Mouse (Mus musculus) liver, embryonic 12.5 days (tissue): ENCODE data around the gene Bbx. TPM values are rescaled to one million over a fixed set of nuclear protein-coding genes. Genes with fewer than 3 reads are reported as not detected.

Experiments used
- ATAC-seq: fragments of 200-750 bp; cut with Nextera tagmentation; 2 replicates; pipeline ENCODE4 v1.8.0; 2017; ENCODE audit warnings: moderate number of reproducible peaks, mild to moderate bottlenecking, moderate library complexity
- H3K27ac ChIP-seq: fragments of 300-500 bp; sonication (generic); 2 replicates; pipeline ENCODE4 v1.5.1; 2016; ENCODE audit warnings: mild to moderate bottlenecking
- H3K27me3 ChIP-seq: fragments of 300-500 bp; sonication (generic); replicated peaks from 2 replicates; pipeline ENCODE4 v1.6.1; 2016; ENCODE audit warnings: mild to moderate bottlenecking, moderate library complexity
- H3K36me3 ChIP-seq: fragments of 300-500 bp; sonication (generic); 2 replicates; pipeline ENCODE4 v1.6.1; 2016; ENCODE audit warnings: mild to moderate bottlenecking, moderate library complexity
- H3K4me1 ChIP-seq: fragments of 300-500 bp; sonication (generic); 2 replicates; pipeline ENCODE4 v1.6.1; 2016
- H3K4me2 ChIP-seq: fragments of 300-500 bp; sonication (generic); 2 replicates; pipeline ENCODE4 v1.6.1; 2016; ENCODE audit warnings: mild to moderate bottlenecking, moderate library complexity
- H3K4me3 ChIP-seq: fragments of 300-500 bp; sonication (generic); 2 replicates; pipeline ENCODE4 v1.5.1; 2016; ENCODE audit warnings: mild to moderate bottlenecking, moderate library complexity
- H3K9ac ChIP-seq: fragments of 300-500 bp; sonication (generic); 2 replicates; pipeline ENCODE4 v1.6.1; 2016; ENCODE audit warnings: mild to moderate bottlenecking, moderate library complexity
- H3K9me3 ChIP-seq: fragments of 300-500 bp; sonication (generic); replicated peaks from 2 replicates; pipeline ENCODE4 v1.6.1; 2016; ENCODE audit warnings: mild to moderate bottlenecking, moderate library complexity
- WGBS: fragments of 180-500 bp; shearing (Covaris S2); methylation state at CpG from one replicate; pipeline ENCODE4 v1.1.7; 2016; ENCODE audit not compliant: insufficient replicate concordance; 5-methylcytosine and 5-hydroxymethylcytosine counted together
- polyA plus RNA-seq: library from polyadenylated mRNA; unstranded; fragments of >200 nt; fragmentation: Nextera tagmentation; extraction: Ambion mirVana; gene quantifications from 2 replicates; pipeline ENCODE4 v1.2.1, GENCODE M21; 2016

Bbx gene
- polyA plus RNA-seq, 1 experiment from 2014 or later = 12.1 TPM

DNA sequence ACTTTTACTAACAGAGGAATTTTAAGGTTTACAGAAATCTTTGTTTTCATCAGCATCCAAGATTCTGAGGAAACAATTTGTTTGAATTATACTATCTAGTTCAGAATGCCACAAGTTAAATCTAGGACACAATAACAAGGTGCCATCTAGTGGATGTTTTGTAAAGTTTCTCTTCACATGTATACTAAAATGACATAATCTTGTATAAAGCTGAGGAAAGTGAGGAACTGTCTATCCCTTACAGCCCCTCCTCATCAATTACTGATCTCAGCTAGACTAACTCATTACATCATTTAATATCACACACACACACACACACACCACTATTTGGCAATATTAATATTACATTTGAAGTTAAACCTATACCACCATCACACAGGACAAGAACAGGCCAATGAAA, 125.5 kb downstream of the Bbx start:
- no peak for ATAC-seq
- Histone ChIP-seq H3K9ac (no peak overlapping the region), H3K36me3 (no peaks in the 10 kb centered on the region)

GRCm38 (mm10) chr16:50305156-50305555, 127.0 kb downstream of the Bbx start:
- no peak overlapping the region for H3K27ac ChIP-seq
- H3K27me3 ChIP-seq = no peaks in the 10 kb centered on the region
- 65% methylated on average over 6 of the region's 6 CpGs for WGBS
- ATAC-seq = no peak
- H3K9ac ChIP-seq = no peak overlapping the region
- no peak overlapping the region for H3K4me3 ChIP-seq
- no peaks in the 10 kb centered on the region for H3K36me3 ChIP-seq
- H3K4me2 ChIP-seq = no peak overlapping the region
- H3K9me3 ChIP-seq = no peaks in the 10 kb centered on the region
- H3K4me1 ChIP-seq = no peaks in the 10 kb centered on the region

More for the DNA sequence above, 125.5 kb downstream of the Bbx start:
- H3K9me3 ChIP-seq = no peaks in the 10 kb centered on the region
- no peak overlapping the region for H3K4me3 ChIP-seq
- no peaks in the 10 kb centered on the region for H3K4me1 ChIP-seq
- H3K27ac ChIP-seq = no peak overlapping the region
- no peak overlapping the region for H3K4me2 ChIP-seq
- H3K27me3 ChIP-seq = no peaks in the 10 kb centered on the region

- Histone ChIP-seq H3K9ac (no peak overlapping the region), H3K9me3 (no peaks in the 10 kb centered on the region), H3K27me3 (no peaks in the 10 kb centered on the region), H3K4me1 (no peaks in the 10 kb centered on the region), H3K4me3 (no peak overlapping the region), H3K27ac (no peak overlapping the region), H3K4me2 (no peak overlapping the region), H3K36me3 (no peaks in the 10 kb centered on the region)
- 91% methylated on average over 1 of the region's 1 CpGs for WGBS
- ATAC-seq = no peak
These were observed 129.6 kb downstream of the Bbx start for GRCm38 (mm10) chr16:50302566-50302965.

DNA sequence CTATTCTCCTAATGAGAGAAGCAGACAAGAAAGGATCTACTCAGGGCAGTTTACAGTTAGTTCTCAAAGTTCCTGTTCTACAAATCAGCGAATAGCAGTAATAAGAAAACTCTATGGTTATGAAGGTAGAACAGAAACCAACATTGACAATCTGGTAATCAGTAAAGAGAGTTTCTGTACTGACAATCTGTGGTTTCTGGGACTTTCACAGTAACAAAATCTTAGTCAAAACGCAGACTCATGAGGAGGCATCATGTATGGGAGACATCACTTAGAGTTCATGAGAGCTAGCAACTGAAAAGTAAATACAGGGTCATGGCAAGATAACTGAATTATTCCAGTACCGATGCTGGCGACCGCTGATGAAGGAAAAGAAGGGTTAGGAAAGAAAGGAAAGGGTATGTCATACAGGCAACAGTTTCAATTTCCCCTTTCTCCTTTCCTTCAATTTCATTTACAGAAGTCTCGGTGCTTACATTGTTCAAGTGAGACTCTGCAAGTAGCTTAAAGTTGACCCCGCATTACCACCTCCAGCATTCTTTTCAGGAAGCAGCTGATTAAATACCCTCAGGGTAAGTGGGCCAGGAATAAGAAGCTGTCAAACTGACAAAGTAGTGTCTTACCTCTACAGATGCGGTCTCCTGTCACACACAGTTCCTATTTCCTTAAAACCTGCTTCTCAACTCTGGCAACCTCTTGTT, 133.3 kb downstream of the Bbx start:
- no peak overlapping the region for H3K9ac ChIP-seq
- no peaks in the 10 kb centered on the region for H3K36me3 ChIP-seq
- no peak for ATAC-seq
- no peak overlapping the region for H3K27ac ChIP-seq
- no peak overlapping the region for H3K4me3 ChIP-seq
- H3K4me2 ChIP-seq = no peak overlapping the region
- 57% methylated on average over 8 of the region's 8 CpGs for WGBS
- H3K4me1 ChIP-seq = no peaks in the 10 kb centered on the region
- H3K27me3 ChIP-seq = no peaks in the 10 kb centered on the region
- no peaks in the 10 kb centered on the region for H3K9me3 ChIP-seq

- WGBS = 68% methylated on average over 4 of the region's 4 CpGs
These were observed 138.5 kb downstream of the Bbx start for GRCm38 (mm10) chr16:50293502-50294228.

GRCm38 (mm10) chr16:50292834-50293233, 139.4 kb downstream of the Bbx start:
- no peak overlapping the region for H3K27ac ChIP-seq
- no peaks in the 10 kb centered on the region for H3K4me1 ChIP-seq
- 40% methylated on average over 5 of the region's 5 CpGs for WGBS
- H3K27me3 ChIP-seq = no peaks in the 10 kb centered on the region
- H3K9ac ChIP-seq = no peak overlapping the region
- no peak overlapping the region for H3K4me3 ChIP-seq
- H3K36me3 ChIP-seq = no peaks in the 10 kb centered on the region
- ATAC-seq = no peak
- H3K9me3 ChIP-seq = no peaks in the 10 kb centered on the region
- H3K4me2 ChIP-seq = no peak overlapping the region

More at GRCm38 (mm10) chr16:50293502-50294228, 138.5 kb downstream of the Bbx start:
- no peak for ATAC-seq
- H3K4me1 ChIP-seq = no peaks in the 10 kb centered on the region
- no peak overlapping the region for H3K9ac ChIP-seq
- no peak overlapping the region for H3K4me3 ChIP-seq
- H3K36me3 ChIP-seq = no peaks in the 10 kb centered on the region
- no peak overlapping the region for H3K27ac ChIP-seq
- no peaks in the 10 kb centered on the region for H3K27me3 ChIP-seq
- H3K9me3 ChIP-seq = no peaks in the 10 kb centered on the region
- H3K4me2 ChIP-seq = no peak overlapping the region

GRCm38 (mm10) chr16:50289764-50290163, 142.4 kb downstream of the Bbx start:
- 31% methylated on average over 5 of the region's 5 CpGs for WGBS

DNA sequence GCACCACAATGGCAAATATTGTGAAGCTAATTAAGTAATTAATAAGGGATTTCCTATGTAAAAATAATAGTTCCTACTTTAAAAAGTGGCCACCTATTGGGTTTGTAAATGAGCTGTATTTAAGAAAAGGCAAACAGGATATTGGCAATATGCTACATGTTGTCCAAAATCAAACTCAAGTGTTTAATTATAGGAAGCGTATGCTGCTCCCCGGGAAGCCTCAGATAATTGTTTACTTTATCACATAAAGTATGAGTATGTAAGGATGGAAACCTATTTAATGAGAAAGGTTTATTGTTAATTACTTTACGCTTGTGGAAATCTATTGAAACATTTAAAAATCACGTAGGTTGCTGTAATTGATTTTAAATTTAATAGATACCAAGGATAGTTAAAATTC, 159.4 kb downstream of the Bbx start:
- WGBS = 78% methylated on average over 4 of the region's 4 CpGs
- H3K36me3 ChIP-seq = no peaks in the 10 kb centered on the region
- H3K4me3 ChIP-seq = no peak overlapping the region
- H3K27ac ChIP-seq = no peak overlapping the region
- H3K27me3 ChIP-seq = no peaks in the 10 kb centered on the region
- H3K4me2 ChIP-seq = no peak overlapping the region
- H3K9ac ChIP-seq = no peak overlapping the region
- H3K4me1 ChIP-seq = no peaks in the 10 kb centered on the region
- no peaks in the 10 kb centered on the region for H3K9me3 ChIP-seq
- no peak for ATAC-seq

More at GRCm38 (mm10) chr16:50289764-50290163, 142.4 kb downstream of the Bbx start:
- no peak overlapping the region for H3K4me2 ChIP-seq
- no peak overlapping the region for H3K27ac ChIP-seq
- no peaks in the 10 kb centered on the region for H3K27me3 ChIP-seq
- no peaks in the 10 kb centered on the region for H3K36me3 ChIP-seq
- H3K9me3 ChIP-seq = no peaks in the 10 kb centered on the region
- H3K9ac ChIP-seq = no peak overlapping the region
- H3K4me1 ChIP-seq = no peaks in the 10 kb centered on the region
- no peak for ATAC-seq
- H3K4me3 ChIP-seq = no peak overlapping the region

DNA sequence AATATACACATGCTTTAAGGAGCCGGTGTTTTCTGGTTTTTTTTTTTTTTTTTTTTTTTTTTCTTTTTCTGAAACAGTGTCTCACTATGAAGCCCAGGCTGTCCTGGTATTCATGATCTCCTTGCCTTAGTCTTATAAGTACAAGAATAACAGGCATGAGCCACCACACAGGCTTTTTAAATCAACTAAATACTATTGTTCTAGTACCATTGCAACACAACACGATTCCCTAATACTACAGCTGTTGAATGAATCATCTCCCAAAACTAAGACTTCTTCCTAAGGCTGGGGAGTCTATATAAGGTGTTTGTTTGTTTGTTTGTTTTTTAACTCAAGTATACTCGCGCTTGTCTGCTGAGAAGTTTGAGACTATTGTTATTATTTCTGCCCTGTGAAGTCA, 169.5 kb downstream of the Bbx start:
- H3K9me3 ChIP-seq = no peaks in the 10 kb centered on the region
- WGBS = 80% methylated on average over 4 of the region's 4 CpGs
- H3K27ac ChIP-seq = no peak overlapping the region
- no peaks in the 10 kb centered on the region for H3K4me1 ChIP-seq
- ATAC-seq = no peak
- H3K4me3 ChIP-seq = no peak overlapping the region
- H3K36me3 ChIP-seq = peaks cover 11% of the 10 kb centered on the region
- no peak overlapping the region for H3K9ac ChIP-seq
- H3K27me3 ChIP-seq = no peaks in the 10 kb centered on the region
- H3K4me2 ChIP-seq = no peak overlapping the region

GRCm38 (mm10) chr16:50262209-50262608, 170.0 kb downstream of the Bbx start:
- H3K27ac ChIP-seq = no peak overlapping the region
- no peaks in the 10 kb centered on the region for H3K9me3 ChIP-seq
- no peaks in the 10 kb centered on the region for H3K4me1 ChIP-seq
- no peak overlapping the region for H3K4me3 ChIP-seq
- WGBS = 81% methylated on average over 9 of the region's 9 CpGs
- no peaks in the 10 kb centered on the region for H3K27me3 ChIP-seq
- no peak overlapping the region for H3K9ac ChIP-seq
- peaks cover 11% of the 10 kb centered on the region for H3K36me3 ChIP-seq
- no peak for ATAC-seq
- no peak overlapping the region for H3K4me2 ChIP-seq

- no peak for ATAC-seq
- H3K4me1 ChIP-seq = no peaks in the 10 kb centered on the region
- no peaks in the 10 kb centered on the region for H3K27me3 ChIP-seq
- H3K4me2 ChIP-seq = no peak overlapping the region
- H3K9ac ChIP-seq = no peak overlapping the region
- H3K9me3 ChIP-seq = no peaks in the 10 kb centered on the region
- no peak overlapping the region for H3K4me3 ChIP-seq
- peaks cover 11% of the 10 kb centered on the region for H3K36me3 ChIP-seq
- H3K27ac ChIP-seq = no peak overlapping the region
These were observed 170.4 kb downstream of the Bbx start for GRCm38 (mm10) chr16:50261741-50262140.

- Histone ChIP-seq H3K4me3 (no peak overlapping the region), H3K9ac (no peak overlapping the region), H3K4me2 (no peak overlapping the region), H3K36me3 (no peaks in the 10 kb centered on the region), H3K27ac (no peak overlapping the region), H3K9me3 (no peaks in the 10 kb centered on the region), H3K4me1 (no peaks in the 10 kb centered on the region), H3K27me3 (no peaks in the 10 kb centered on the region)
- 63% methylated on average over 5 of the region's 5 CpGs for WGBS
- ATAC-seq = no peak
These were observed 177.5 kb downstream of the Bbx start for GRCm38 (mm10) chr16:50254522-50255159.
